In genomic region chr19:23860151-23860820, GRCm38 (mm10) we compare ENCODE assay signal across 9 mouse cellular contexts.
DNase-seq lines count a peak whose midpoint lies in the region; ATAC-seq and TF ChIP-seq lines count a peak whose summit lies in the region.
"Had no signal": no experiment of that assay in that cellular context is flagged by ENCODE, and none has a peak within 500 bp of the region (broad histone marks: within the 10 kb centered on the region; RNA-seq: fewer than 3 reads in every experiment).

No protein-coding gene starts in this region.

- DNase-seq in hindbrain, embryonic 10.5 days (ENCODE audit: low spot score) = peak; percentile 45
- DNase-seq in brain, adult 2 months (ENCODE audit: low read depth, low spot score) = peak; percentile 69
- peak; percentile 50 for DNase-seq in limb, embryonic 11.5 days (ENCODE audit: low spot score)
- peak; percentile 18 for DNase-seq in retina, adult 2 months (ENCODE audit: low read depth, low spot score)
- no peak for DNase-seq in layer of hippocampus, adult 9-11 months

- peaks cover 18% of the 10 kb centered on the region; the same call in 1 of the 2 replicates for H3K4me1 ChIP-seq in hindbrain, embryonic 10.5 days (replicated peaks)
- peaks cover 6% of the 10 kb centered on the region for H3K4me1 ChIP-seq in hindbrain, embryonic 16.5 days (ENCODE audit: control insufficient read depth, insufficient read depth, low read depth, low read length)
- peaks cover 12% of the 10 kb centered on the region; the same call in 1 of the 2 replicates for H3K4me1 ChIP-seq in E14TG2a.4 (replicated peaks; ENCODE audit: low read depth, low read length)
- peaks cover 8% of the 10 kb centered on the region; the same call in 1 of the 2 replicates for H3K4me1 ChIP-seq in forebrain, embryonic 15.5 days
- no peaks in the 10 kb centered on the region for H3K4me1 ChIP-seq in limb, embryonic 11.5 days (ENCODE audit: control insufficient read depth, insufficient read depth, low read length)

- H3K27ac ChIP-seq in hindbrain, embryonic 10.5 days = no peak overlapping the region
- H3K27ac ChIP-seq in hindbrain, embryonic 16.5 days (ENCODE audit: low read depth, low read length) = no peak overlapping the region
- no peak overlapping the region for H3K27ac ChIP-seq in forebrain, embryonic 15.5 days (replicated peaks)
- no peak overlapping the region for H3K27ac ChIP-seq in limb, embryonic 11.5 days (replicated peaks; ENCODE audit: low read depth, low read length)

- no peak overlapping the region for H3K4me3 ChIP-seq in hindbrain, embryonic 10.5 days
- H3K4me3 ChIP-seq in hindbrain, embryonic 16.5 days (ENCODE audit: low read length) = no peak overlapping the region
- H3K4me3 ChIP-seq in E14TG2a.4 (replicated peaks; ENCODE audit: low read length) = no peak overlapping the region
- H3K4me3 ChIP-seq in forebrain, embryonic 15.5 days = no peak overlapping the region
- H3K4me3 ChIP-seq in limb, embryonic 11.5 days (ENCODE audit: low read depth, low read length) = no peak overlapping the region
- H3K4me3 ChIP-seq: megakaryocyte, embryonic 14.5 days had no signal

- H3K9ac ChIP-seq in hindbrain, embryonic 16.5 days (ENCODE audit: low read depth, low read length) = no peak overlapping the region
- no peak overlapping the region for H3K9ac ChIP-seq in forebrain, embryonic 15.5 days (replicated peaks)
- H3K9ac ChIP-seq in limb, embryonic 11.5 days (ENCODE audit: low read length) = no peak overlapping the region

- peak; percentile 73 for TF ChIP-seq CTCF in E14TG2a.4 (conservative IDR thresholded peaks at IDR 0.05; ENCODE audit: low read length)

- 32% methylated on average over 13 of the region's 13 CpGs for WGBS in hindbrain, embryonic 10.5 days
- 28% methylated on average over 13 of the region's 13 CpGs for WGBS in hindbrain, embryonic 16.5 days
- WGBS in forebrain, embryonic 15.5 days = 30% methylated on average over 13 of the region's 13 CpGs
- WGBS in limb, embryonic 11.5 days = 34% methylated on average over 13 of the region's 13 CpGs

- H3K27me3 ChIP-seq in hindbrain, embryonic 10.5 days (ENCODE audit: insufficient read depth, poor library complexity, severe bottlenecking) = no peaks in the 10 kb centered on the region
- no peaks in the 10 kb centered on the region for H3K27me3 ChIP-seq in hindbrain, embryonic 16.5 days (replicated peaks; ENCODE audit: control insufficient read depth, insufficient read depth, low read length)
- peaks cover 27% of the 10 kb centered on the region for H3K27me3 ChIP-seq in E14TG2a.4 (ENCODE audit: insufficient read depth, low read length)
- H3K27me3 ChIP-seq in forebrain, embryonic 15.5 days = no peaks in the 10 kb centered on the region
- no peaks in the 10 kb centered on the region for H3K27me3 ChIP-seq in limb, embryonic 11.5 days (ENCODE audit: control insufficient read depth, insufficient read depth, low read length)
- H3K27me3 ChIP-seq: megakaryocyte, embryonic 14.5 days had no signal

- no peak overlapping the region for H3K4me2 ChIP-seq in hindbrain, embryonic 16.5 days (ENCODE audit: low read length)
- no peak overlapping the region for H3K4me2 ChIP-seq in forebrain, embryonic 15.5 days (replicated peaks)
- no peak overlapping the region for H3K4me2 ChIP-seq in limb, embryonic 11.5 days (ENCODE audit: low read depth, severe bottlenecking)

- peaks cover 6% of the 10 kb centered on the region for H3K9me3 ChIP-seq in hindbrain, embryonic 10.5 days
- peaks cover 2% of the 10 kb centered on the region; the same call in 1 of the 2 replicates for H3K9me3 ChIP-seq in hindbrain, embryonic 16.5 days (ENCODE audit: control insufficient read depth, low read length)
- no peaks in the 10 kb centered on the region; the same call in 1 of the 2 replicates for H3K9me3 ChIP-seq in E14TG2a.4 (ENCODE audit: low read length)
- H3K9me3 ChIP-seq in forebrain, embryonic 15.5 days = no peaks in the 10 kb centered on the region
- H3K9me3 ChIP-seq in limb, embryonic 11.5 days (ENCODE audit: control insufficient read depth, low read length) = no peaks in the 10 kb centered on the region

- ATAC-seq in hindbrain, embryonic 16.5 days = no peak
- peak; percentile 66 for ATAC-seq in forebrain, embryonic 15.5 days (replicated peaks)
- ATAC-seq in limb, embryonic 11.5 days (ENCODE audit: insufficient number of reproducible peaks, low FRiP score, low TSS enrichment, low read depth) = no peak

- H3K36me3 ChIP-seq in hindbrain, embryonic 10.5 days = no peaks in the 10 kb centered on the region
- no peaks in the 10 kb centered on the region for H3K36me3 ChIP-seq in hindbrain, embryonic 16.5 days (ENCODE audit: control insufficient read depth, insufficient read depth, low read length)
- no peaks in the 10 kb centered on the region for H3K36me3 ChIP-seq in E14TG2a.4 (ENCODE audit: insufficient read depth, low read length)
- no peaks in the 10 kb centered on the region for H3K36me3 ChIP-seq in forebrain, embryonic 15.5 days
- no peaks in the 10 kb centered on the region for H3K36me3 ChIP-seq in limb, embryonic 11.5 days (ENCODE audit: control insufficient read depth, insufficient read depth, low read length)
